Mouse (Mus musculus) CH12.LX (cell line): ENCODE results near the gene Kctd5. TPM values are rescaled to one million over a fixed set of nuclear protein-coding genes. Genes with fewer than 3 reads are reported as not detected.
A peak's percentile ranks its signal among the peaks of the same experiment; 100 is the strongest.

Source experiments
- DNase-seq: peaks from one replicate; pipeline ENCODE4 v3.0.0-alpha.2; 2013; ENCODE audit errors: extremely low read depth
- H3K27ac ChIP-seq: 2 replicates; pipeline ENCODE4 v1.5.1; 2012; ENCODE audit warnings: low read depth, mild to moderate bottlenecking, control low read depth, moderate library complexity; ENCODE audit not compliant: insufficient read depth
- H3K27me3 ChIP-seq: replicated peaks from 2 replicates; pipeline ENCODE3; 2012; ENCODE audit warnings: inconsistent platforms
- H3K36me3 ChIP-seq, 2 experiments: replicated peaks in 1 of 2; 2 replicates each; pipeline versions ENCODE3 to v1.6.1; 2012; ENCODE audit warnings: inconsistent platforms in 1 of 2, low read length in 1 of 2, mild to moderate bottlenecking in 1 of 2, mixed read lengths in 1 of 2, moderate library complexity in 1 of 2; ENCODE audit not compliant: control insufficient read depth in 1 of 2, insufficient read depth in 1 of 2
- H3K4me1 ChIP-seq, 2 experiments: 2 replicates each; pipeline ENCODE4 v1.6.1; 2012; ENCODE audit warnings: inconsistent platforms in 1 of 2, moderate library complexity in 1 of 2; ENCODE audit not compliant: insufficient read depth in 2 of 2, control insufficient read depth in 1 of 2
- H3K4me2 ChIP-seq: 2 replicates; pipeline ENCODE4 v1.6.1; 2012; ENCODE audit warnings: low read depth, mild to moderate bottlenecking, control low read depth; ENCODE audit not compliant: poor library complexity, insufficient read depth, severe bottlenecking
- H3K4me3 ChIP-seq, 3 experiments: fragments of 150-350 bp in 1 of 3; sonication (generic) in 1 of 3; replicated peaks in 1 of 3; 2 replicates each; pipeline versions ENCODE3 to v1.5.1; 2011 to 2012; ENCODE audit warnings: low read depth in 2 of 3, low read length in 2 of 3, mild to moderate bottlenecking in 2 of 3, moderate library complexity in 2 of 3, control low read depth in 1 of 3, improper control_type of control experiment in 1 of 3, inconsistent platforms in 1 of 3, mixed read lengths in 1 of 3; ENCODE audit not compliant: poor library complexity in 1 of 3
- H3K79me2 ChIP-seq: replicated peaks from 2 replicates; pipeline ENCODE4 v1.6.1; 2012; ENCODE audit warnings: mild to moderate bottlenecking, moderate library complexity; ENCODE audit not compliant: control insufficient read depth, poor library complexity, insufficient read depth, severe bottlenecking; ENCODE audit errors: extremely low read depth
- H3K9ac ChIP-seq: 2 replicates; pipeline ENCODE4 v1.6.1; 2012; ENCODE audit warnings: low read depth, mild to moderate bottlenecking, control low read depth, moderate library complexity; ENCODE audit not compliant: insufficient read depth
- H3K9me3 ChIP-seq: replicated peaks from 2 replicates; pipeline ENCODE3; 2012; ENCODE audit warnings: low read length, inconsistent platforms, mixed read lengths
- BHLHE40 ChIP-seq: IDR thresholded peaks from 2 replicates; pipeline ENCODE4 v1.6.1; 2011; ENCODE audit warnings: mild to moderate bottlenecking, low read depth, low read length, improper control_type of control experiment
- CHD1 ChIP-seq: IDR thresholded peaks from 2 replicates; pipeline ENCODE4 v1.6.1; 2012; ENCODE audit warnings: low read depth, low read length, improper control_type of control experiment, inconsistent platforms
- CHD2 ChIP-seq: IDR thresholded peaks from 2 replicates; pipeline ENCODE4 v1.6.1; 2011; ENCODE audit warnings: low read length, improper control_type of control experiment
- CTCF ChIP-seq, 2 experiments: IDR thresholded peaks in 1 of 2; conservative IDR thresholded peaks in 1 of 2; 2 replicates each; pipeline ENCODE4 v1.5.1; 2011 to 2012; ENCODE audit warnings: low read depth in 2 of 2, low read length in 2 of 2, improper control_type of control experiment in 1 of 2, inconsistent platforms in 1 of 2, mild to moderate bottlenecking in 1 of 2, moderate library complexity in 1 of 2
- E2F4 ChIP-seq: IDR thresholded peaks from 2 replicates; pipeline ENCODE4 v1.6.1; 2011; ENCODE audit warnings: low read depth, low read length, improper control_type of control experiment; ENCODE audit not compliant: insufficient replicate concordance
- ELF1 ChIP-seq: IDR thresholded peaks from 2 replicates; pipeline ENCODE4 v1.6.1; 2014; ENCODE audit warnings: low read depth, mild to moderate bottlenecking, inconsistent platforms, low read length, improper control_type of control experiment
- EP300 ChIP-seq: IDR thresholded peaks from 2 replicates; pipeline ENCODE4 v1.6.1; 2011; ENCODE audit warnings: low read length, improper control_type of control experiment
- ETS1 ChIP-seq: conservative IDR thresholded peaks from 2 replicates; pipeline ENCODE4 v1.6.1; 2012; ENCODE audit warnings: low read depth, mild to moderate bottlenecking, inconsistent platforms, low read length, improper control_type of control experiment, moderate library complexity
- GABPA ChIP-seq: IDR thresholded peaks from 2 replicates; pipeline ENCODE4 v1.6.1; 2012; ENCODE audit warnings: low read depth, low read length, improper control_type of control experiment, inconsistent platforms; ENCODE audit not compliant: insufficient replicate concordance
- HCFC1 ChIP-seq: IDR thresholded peaks from 2 replicates; pipeline ENCODE4 v1.6.1; 2012; ENCODE audit warnings: low read depth, mild to moderate bottlenecking, inconsistent platforms, low read length, improper control_type of control experiment
- IRF4 ChIP-seq: IDR thresholded peaks from 2 replicates; pipeline ENCODE4 v1.6.1; 2014; ENCODE audit warnings: low read depth, mild to moderate bottlenecking, inconsistent platforms, low read length, improper control_type of control experiment
- JUN ChIP-seq: IDR thresholded peaks from 2 replicates; pipeline ENCODE4 v1.6.1; 2011; ENCODE audit warnings: low read depth, mild to moderate bottlenecking, low read length, improper control_type of control experiment, moderate library complexity; ENCODE audit not compliant: insufficient read depth
- JUND ChIP-seq: conservative IDR thresholded peaks from 2 replicates; pipeline ENCODE4 v1.6.1; 2011; ENCODE audit warnings: low read depth, low read length, improper control_type of control experiment
- KAT2A ChIP-seq: IDR thresholded peaks from 2 replicates; pipeline ENCODE4 v1.6.1; 2012; ENCODE audit warnings: low read length, improper control_type of control experiment, inconsistent platforms; ENCODE audit not compliant: insufficient replicate concordance
- MAFK ChIP-seq: IDR thresholded peaks from 2 replicates; pipeline ENCODE4 v1.6.1; 2011; ENCODE audit warnings: low read length, improper control_type of control experiment; ENCODE audit not compliant: insufficient replicate concordance
- MAX ChIP-seq: IDR thresholded peaks from 2 replicates; pipeline ENCODE4 v1.6.1; 2011; ENCODE audit warnings: low read length, improper control_type of control experiment
- MAZ ChIP-seq: IDR thresholded peaks from 2 replicates; pipeline ENCODE4 v1.6.1; 2012; ENCODE audit warnings: low read depth, mild to moderate bottlenecking, inconsistent platforms, low read length, improper control_type of control experiment, moderate library complexity
- MEF2A ChIP-seq: IDR thresholded peaks from 2 replicates; pipeline ENCODE4 v1.6.1; 2014; ENCODE audit warnings: low read depth, mild to moderate bottlenecking, inconsistent platforms, low read length, improper control_type of control experiment, borderline replicate concordance
- MXI1 ChIP-seq: IDR thresholded peaks from 2 replicates; pipeline ENCODE4 v1.6.1; 2011; ENCODE audit warnings: mild to moderate bottlenecking, low read depth, low read length, improper control_type of control experiment
- MYC ChIP-seq: IDR thresholded peaks from 2 replicates; pipeline ENCODE4 v1.6.1; 2011; ENCODE audit warnings: low read depth, mild to moderate bottlenecking, improper control_type of control experiment, low read length
- NELFE ChIP-seq: IDR thresholded peaks from 2 replicates; pipeline ENCODE4 v1.6.1; 2011; ENCODE audit warnings: low read depth, low read length, improper control_type of control experiment
- NRF1 ChIP-seq: IDR thresholded peaks from 2 replicates; pipeline ENCODE4 v1.6.1; 2014; ENCODE audit warnings: low read depth, mild to moderate bottlenecking, inconsistent platforms, low read length, improper control_type of control experiment, moderate library complexity
- PAX5 ChIP-seq: IDR thresholded peaks from 2 replicates; pipeline ENCODE4 v1.6.1; 2012; ENCODE audit warnings: low read length, inconsistent platforms, mixed read lengths
- POLR2A ChIP-seq: IDR thresholded peaks from 2 replicates; pipeline ENCODE4 v1.6.1; 2011; ENCODE audit warnings: low read depth, mild to moderate bottlenecking, improper control_type of control experiment, low read length
- POLR2AphosphoS2 ChIP-seq: IDR thresholded peaks from 2 replicates; pipeline ENCODE4 v1.6.1; 2011; ENCODE audit warnings: low read depth, low read length, improper control_type of control experiment
- RAD21 ChIP-seq: IDR thresholded peaks from 2 replicates; pipeline ENCODE4 v1.6.1; 2011; ENCODE audit warnings: low read depth, mild to moderate bottlenecking, low read length, improper control_type of control experiment, moderate library complexity
- RCOR1 ChIP-seq: conservative IDR thresholded peaks from 2 replicates; pipeline ENCODE4 v1.6.1; 2012; ENCODE audit warnings: low read depth, mild to moderate bottlenecking, inconsistent platforms, low read length, improper control_type of control experiment
- SIN3A ChIP-seq: IDR thresholded peaks from 2 replicates; pipeline ENCODE4 v1.6.1; 2012; ENCODE audit warnings: low read length, improper control_type of control experiment, inconsistent platforms
- SMC3 ChIP-seq: IDR thresholded peaks from 2 replicates; pipeline ENCODE4 v1.6.1; 2011; ENCODE audit warnings: low read depth, low read length, improper control_type of control experiment
- TBP ChIP-seq: conservative IDR thresholded peaks from 2 replicates; pipeline ENCODE4 v1.6.1; 2011; ENCODE audit warnings: low read depth, low read length, improper control_type of control experiment
- TCF12 ChIP-seq: IDR thresholded peaks from 2 replicates; pipeline ENCODE4 v1.6.1; 2014; ENCODE audit warnings: low read depth, mild to moderate bottlenecking, inconsistent platforms, low read length, improper control_type of control experiment
- UBTF ChIP-seq: IDR thresholded peaks from 2 replicates; pipeline ENCODE4 v1.6.1; 2012; ENCODE audit warnings: low read depth, mild to moderate bottlenecking, inconsistent platforms, low read length, improper control_type of control experiment, moderate library complexity
- USF1 ChIP-seq: IDR thresholded peaks from 2 replicates; pipeline ENCODE4 v1.6.1; 2014; ENCODE audit warnings: low read depth, mild to moderate bottlenecking, inconsistent platforms, low read length, improper control_type of control experiment
- USF2 ChIP-seq: conservative IDR thresholded peaks from 2 replicates; pipeline ENCODE4 v1.6.1; 2011; ENCODE audit warnings: low read depth, low read length, improper control_type of control experiment
- ZC3H11A ChIP-seq: IDR thresholded peaks from 2 replicates; pipeline ENCODE4 v1.6.1; 2012; ENCODE audit warnings: low read depth, mild to moderate bottlenecking, inconsistent platforms, low read length, improper control_type of control experiment
- ZKSCAN1 ChIP-seq: IDR thresholded peaks from 2 replicates; pipeline ENCODE4 v1.6.1; 2012; ENCODE audit warnings: low read depth, inconsistent platforms, low read length, improper control_type of control experiment, borderline replicate concordance
- ZMIZ1 ChIP-seq: IDR thresholded peaks from 2 replicates; pipeline ENCODE4 v1.6.1; 2012; ENCODE audit warnings: low read depth, mild to moderate bottlenecking, inconsistent platforms, low read length, improper control_type of control experiment
- ZNF384 ChIP-seq: IDR thresholded peaks from 2 replicates; pipeline ENCODE4 v1.6.1; 2012; ENCODE audit warnings: low read depth, low read length, improper control_type of control experiment, inconsistent platforms
- dilution Hi-C: fragments of 300-500 bp; cut with MboI; formaldehyde crosslinking; loops from 2 replicates; pipeline ENCODE4 v1.14.3; 2020; ENCODE audit warnings: low sequenced_read_pairs; ENCODE audit not compliant: extremely low pct_unique_long_range_greater_than_20kb, extremely low pct_ligation_motif_present
- in situ Hi-C: fragments of 300-500 bp; cut with MboI; formaldehyde crosslinking; loops from 3 replicates; pipeline ENCODE4 v1.14.3; 2019; ENCODE audit warnings: low sequenced_read_pairs, low pct_ligation_motif_present, low pct_unique_long_range_greater_than_20kb, mixed read lengths
- polyA plus RNA-seq: library from polyadenylated mRNA; unstranded; fragments of >175 nt; gene quantifications from 2 replicates; pipeline ENCODE4 v1.2.1, GENCODE M21; 2012; ENCODE audit warnings: low read depth; ENCODE audit not compliant: insufficient read length
- total RNA-seq, 2 experiments: library from RNA; depleted of rRNA; stranded (reverse); fragments of 300-350 nt in 1 of 2; fragments of >200 nt in 1 of 2; gene quantifications; 2 replicates each; pipeline ENCODE4 v1.2.3; 2012 to 2014

Gene Kctd5
- total RNA-seq (2012; rRNA removed) (30.1 and 36.9 TPM in 2 replicates), total RNA-seq (2014; rRNA removed) (51.1 and 51.6 TPM in 2 replicates), polyA plus RNA-seq (44.3 and 44.6 TPM in 2 replicates)

DNA sequence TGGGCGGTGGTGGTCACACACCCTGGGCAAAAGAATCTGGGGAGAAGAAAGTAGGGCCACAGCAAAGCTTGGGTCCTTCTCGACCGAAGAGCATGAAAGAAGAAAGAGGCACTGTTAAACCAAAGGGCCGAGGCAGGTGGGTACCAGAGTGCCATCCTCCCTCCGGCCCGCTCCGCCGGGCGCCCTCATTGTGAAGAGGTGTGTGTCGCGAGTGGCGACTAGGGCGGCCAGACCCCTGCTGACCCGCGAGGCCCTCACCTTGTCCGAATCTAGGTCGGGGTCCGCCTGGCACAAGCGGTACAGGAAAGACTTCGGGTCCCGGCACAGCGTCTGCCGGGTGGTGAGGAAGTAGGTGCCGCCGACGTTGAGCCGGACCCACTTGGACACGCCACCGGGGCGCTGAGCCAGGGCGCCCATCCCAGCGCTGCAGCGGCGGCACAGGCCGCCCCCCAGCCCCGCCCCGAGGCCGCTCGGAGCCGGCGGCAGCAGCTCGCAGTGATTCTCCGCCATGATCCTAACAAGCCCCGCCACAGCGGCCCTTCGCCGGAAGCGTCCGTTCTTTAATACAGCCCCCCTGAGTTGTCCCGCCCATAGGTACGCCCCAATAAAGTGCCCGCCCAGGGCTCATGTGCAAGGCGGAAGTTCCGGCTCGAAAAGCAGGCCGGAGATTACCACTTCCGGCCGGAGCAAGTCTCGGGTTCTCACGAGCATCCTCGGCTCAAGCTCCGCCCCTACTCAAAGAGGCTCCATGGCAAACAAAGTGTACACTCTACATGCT, at the start of gene Kctd5:
Gene Kctd5 (minus strand): TSS at position 567 of the 778 bp plus-strand sequence.
- no peak within 1 kb of the TSS; the same call in 1 of the 2 replicates for H3K27ac ChIP-seq
- H3K27me3 ChIP-seq, result no peaks in the 10 kb centered on the region
- TF ChIP-seq TBP (peak; percentile 93), UBTF (peak; percentile 86; the same call in 1 of the 2 replicates), ZKSCAN1 (no peak), MXI1 (peak; percentile 72; the same call in 1 of the 2 replicates), ELF1 (peak; percentile 97), MAZ (peak; percentile 82), POLR2A (peak; percentile 96), USF1 (no peak), MYC (peak; percentile 81; the same call in 1 of the 2 replicates), TCF12 (peak; percentile 94), RAD21 (no peak), ZC3H11A (no peak), CHD1 (no peak), JUN (no peak), RCOR1 (peak; percentile 72; the same call in 1 of the 2 replicates), GABPA (peak; percentile 60; the same call in 1 of the 2 replicates), HCFC1 (peak; percentile 99), MAX (no peak; the same call in 1 of the 2 replicates), ZNF384 (no peak), PAX5 (no peak), ETS1 (peak; percentile 48), SMC3 (no peak), CTCF (conservative IDR thresholded peaks at IDR 0.05 in 1 of 2, IDR thresholded peaks at IDR 0.05 in 1 of 2; ENCODE audit: low read depth in 2 of 2, low read length in 2 of 2) (no peak), USF2 (no peak; the same call in 1 of the 2 replicates), SIN3A (peak; percentile 86; the same call in 1 of the 2 replicates), POLR2AphosphoS2 (peak; percentile 94), EP300 (no peak), NELFE (peak; percentile 95), MAFK (no peak), E2F4 (0 out of 2 replicates have a peak, but pooled peaks have one; percentile 59), CHD2 (peak; percentile 96), NRF1 (peak; percentile 61), IRF4 (peak; percentile 88), BHLHE40 (peak; percentile 93), MEF2A (peak; percentile 91), ZMIZ1 (peak; percentile 91), KAT2A (peak; percentile 94; the same call in 1 of the 2 replicates), JUND (no peak)
- H3K4me2 ChIP-seq, result peak within 1 kb of the TSS; percentile 95; the same call in 1 of the 2 replicates
- peaks cover 17 to 41% of the 10 kb centered on the region in 2 experiments for H3K4me1 ChIP-seq
- peak within 1 kb of the TSS; percentile 94 for H3K9ac ChIP-seq
- H3K9me3 ChIP-seq, result no peaks in the 10 kb centered on the region
- DNase-seq, result peak; percentile 96
- peaks cover 5 to 31% of the 10 kb centered on the region in 2 experiments for H3K36me3 ChIP-seq
- dilution Hi-C loops, result no loop called here
- H3K4me3 ChIP-seq, result peak within 1 kb of the TSS; percentile 83 to 94 (median 91)
- H3K79me2 ChIP-seq, result peaks cover 40% of the 10 kb centered on the region
- in situ Hi-C loops, result no loop called here
